Mouse (Mus musculus) forebrain, postnatal 0 days (tissue): ENCODE data around the gene Raet1d. TPM values are rescaled to one million over a fixed set of nuclear protein-coding genes. Genes with fewer than 3 reads are reported as not detected.
A peak's percentile ranks its signal among the peaks of the same experiment; 100 is the strongest.
"Not testable (repeated sequence)": the region's sequence is repeated elsewhere in the genome, so short reads cannot be mapped to it uniquely, and the experiment has no call there.

Source experiments
- ATAC-seq: fragments of 200-750 bp; cut with Nextera tagmentation; 2 replicates; pipeline ENCODE4 v1.8.0; 2017; ENCODE audit warnings: mild to moderate bottlenecking, moderate library complexity
- DNase-seq: peaks from one replicate; pipeline ENCODE4 v3.0.0-alpha.2; 2015
- H3K27ac ChIP-seq: fragments of 300-500 bp; sonication (generic); 2 replicates; pipeline ENCODE4 v1.5.1; 2014; ENCODE audit warnings: low read depth, mild to moderate bottlenecking, antibody characterized with exemption, low read length, moderate library complexity, mixed read lengths
- H3K27me3 ChIP-seq: fragments of 300-500 bp; sonication (generic); 2 replicates; pipeline ENCODE4 v1.6.1; 2014; ENCODE audit warnings: mild to moderate bottlenecking, low read length, mixed read lengths; ENCODE audit not compliant: insufficient read depth
- H3K36me3 ChIP-seq: fragments of 300-500 bp; sonication (generic); 2 replicates; pipeline ENCODE4 v1.6.1; 2014; ENCODE audit warnings: mild to moderate bottlenecking, moderate library complexity; ENCODE audit not compliant: insufficient read depth
- H3K4me1 ChIP-seq: fragments of 300-500 bp; sonication (generic); 2 replicates; pipeline ENCODE4 v1.6.1; 2014; ENCODE audit warnings: antibody characterized with exemption; ENCODE audit not compliant: insufficient read depth
- H3K4me2 ChIP-seq: fragments of 300-500 bp; sonication (generic); 2 replicates; pipeline ENCODE4 v1.6.1; 2014; ENCODE audit warnings: low read depth, mild to moderate bottlenecking, moderate library complexity
- H3K4me3 ChIP-seq: fragments of 300-500 bp; sonication (generic); 2 replicates; pipeline ENCODE4 v1.5.1; 2014; ENCODE audit warnings: low read depth, low read length, mixed read lengths
- H3K9ac ChIP-seq: fragments of 300-500 bp; sonication (generic); 2 replicates; pipeline ENCODE4 v1.6.1; 2014; ENCODE audit warnings: mild to moderate bottlenecking
- H3K9me3 ChIP-seq: fragments of 300-500 bp; sonication (generic); 2 replicates; pipeline ENCODE4 v1.6.1; 2016; ENCODE audit warnings: low read length
- CTCF ChIP-seq: sonication (generic); IDR thresholded peaks from 2 replicates; pipeline ENCODE4 v1.5.1; 2016; ENCODE audit warnings: antibody characterized with exemption, control low read depth, low read depth
- WGBS: fragments of 180-500 bp; shearing (Covaris S2); extraction: QIAGEN DNeasy Blood & Tissue Kit; methylation state at CpG from one replicate; pipeline ENCODE4 v1.1.7; 2014; 5-methylcytosine and 5-hydroxymethylcytosine counted together
- polyA plus RNA-seq: library from polyadenylated mRNA; unstranded; fragments of >200 nt; fragmentation: Nextera tagmentation; extraction: Ambion mirVana; gene quantifications from 2 replicates; pipeline ENCODE4 v1.2.1, GENCODE M21; 2015
- total RNA-seq: library from RNA; depleted of rRNA; stranded (reverse); fragments of >200 nt; gene quantifications from 2 replicates; pipeline ENCODE4 v1.2.3, GENCODE M21; 2014; rRNA removed

Gene Raet1d
- total and polyA plus RNA-seq, 2 experiments from 2014 or later: 0.19 to 0.76 TPM

DNA sequence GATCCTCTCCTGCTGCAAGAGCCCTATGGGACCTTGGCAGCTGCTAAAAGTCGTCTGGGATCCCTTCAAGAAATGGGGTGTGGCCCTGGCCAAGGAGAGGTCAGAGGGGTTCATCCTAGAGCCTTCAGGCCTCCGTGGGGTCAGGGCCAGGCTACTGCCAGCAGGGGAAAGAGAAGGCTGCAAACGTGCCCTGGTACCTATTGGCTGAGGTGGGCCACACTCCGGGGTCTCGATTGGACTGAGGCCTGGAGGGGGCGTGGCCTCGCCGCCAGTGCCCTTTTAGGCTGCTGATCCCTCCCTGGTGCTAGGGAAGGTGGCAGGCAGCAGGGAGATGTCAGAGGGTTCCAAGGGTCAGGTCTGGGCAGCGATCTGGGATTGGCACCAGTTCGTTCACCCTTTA lies 20.9 kb downstream of the Raet1d start:
- not testable (repeated sequence) for H3K9ac ChIP-seq, H3K36me3 ChIP-seq, H3K27ac ChIP-seq, H3K4me2 ChIP-seq, H3K27me3 ChIP-seq, H3K4me3 ChIP-seq, H3K9me3 ChIP-seq, H3K4me1 ChIP-seq, DNase-seq, ATAC-seq
- 6% methylated on average over 4 of the region's 10 CpGs for WGBS

DNA sequence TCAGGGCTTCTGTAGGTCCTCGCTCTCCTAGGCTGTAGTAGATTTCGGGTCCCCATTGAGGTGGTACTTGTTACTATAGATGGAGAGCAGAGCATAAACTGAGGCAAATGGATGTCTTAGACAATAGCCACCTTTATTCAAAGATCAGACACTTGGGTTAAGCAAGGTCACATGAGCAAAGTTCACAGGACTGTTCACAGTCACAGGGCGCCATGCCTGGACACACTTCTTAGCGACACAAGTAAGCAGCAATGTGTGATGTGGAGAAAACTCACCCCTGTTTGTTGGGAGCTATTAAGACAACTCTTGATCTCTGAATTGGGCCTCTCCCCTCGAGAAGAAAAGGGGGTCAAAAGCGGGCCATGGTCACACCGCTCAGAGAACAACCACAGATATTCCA lies 29.8 kb downstream of the Raet1d start:
- H3K36me3 ChIP-seq, ATAC-seq: not testable (repeated sequence)
- WGBS: 93% methylated on average over 7 of the region's 7 CpGs

DNA sequence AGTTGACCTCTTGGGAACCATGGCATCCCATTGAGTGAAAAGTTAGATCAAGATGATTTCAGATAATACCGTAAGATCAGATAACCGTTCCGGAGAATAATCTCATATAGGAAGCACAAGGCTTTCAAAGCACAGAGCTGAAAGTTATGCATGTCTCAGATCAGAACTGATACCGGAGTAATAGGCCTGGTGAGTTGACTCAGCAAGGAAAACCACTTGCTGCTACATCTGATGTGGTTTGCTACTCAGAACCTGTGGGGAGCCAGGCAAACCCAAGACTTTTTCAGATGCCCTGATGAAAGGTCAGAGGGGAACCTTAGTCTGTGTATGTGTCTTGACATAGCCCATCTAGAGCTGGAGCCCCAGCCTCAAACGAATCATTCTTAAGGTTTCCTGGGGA lies 31.3 kb downstream of the Raet1d start:
- H3K4me3 ChIP-seq, H3K4me2 ChIP-seq, H3K27me3 ChIP-seq, H3K9me3 ChIP-seq, DNase-seq, H3K9ac ChIP-seq, ATAC-seq, H3K4me1 ChIP-seq, H3K27ac ChIP-seq, H3K36me3 ChIP-seq: not testable (repeated sequence)
- 89% methylated on average over 2 of the region's 5 CpGs for WGBS

More for the DNA sequence above, 29.8 kb downstream of the Raet1d start:
- H3K9me3 ChIP-seq, DNase-seq, H3K4me2 ChIP-seq, H3K9ac ChIP-seq, H3K27me3 ChIP-seq, H3K4me3 ChIP-seq, H3K4me1 ChIP-seq, H3K27ac ChIP-seq: not testable (repeated sequence)

DNA sequence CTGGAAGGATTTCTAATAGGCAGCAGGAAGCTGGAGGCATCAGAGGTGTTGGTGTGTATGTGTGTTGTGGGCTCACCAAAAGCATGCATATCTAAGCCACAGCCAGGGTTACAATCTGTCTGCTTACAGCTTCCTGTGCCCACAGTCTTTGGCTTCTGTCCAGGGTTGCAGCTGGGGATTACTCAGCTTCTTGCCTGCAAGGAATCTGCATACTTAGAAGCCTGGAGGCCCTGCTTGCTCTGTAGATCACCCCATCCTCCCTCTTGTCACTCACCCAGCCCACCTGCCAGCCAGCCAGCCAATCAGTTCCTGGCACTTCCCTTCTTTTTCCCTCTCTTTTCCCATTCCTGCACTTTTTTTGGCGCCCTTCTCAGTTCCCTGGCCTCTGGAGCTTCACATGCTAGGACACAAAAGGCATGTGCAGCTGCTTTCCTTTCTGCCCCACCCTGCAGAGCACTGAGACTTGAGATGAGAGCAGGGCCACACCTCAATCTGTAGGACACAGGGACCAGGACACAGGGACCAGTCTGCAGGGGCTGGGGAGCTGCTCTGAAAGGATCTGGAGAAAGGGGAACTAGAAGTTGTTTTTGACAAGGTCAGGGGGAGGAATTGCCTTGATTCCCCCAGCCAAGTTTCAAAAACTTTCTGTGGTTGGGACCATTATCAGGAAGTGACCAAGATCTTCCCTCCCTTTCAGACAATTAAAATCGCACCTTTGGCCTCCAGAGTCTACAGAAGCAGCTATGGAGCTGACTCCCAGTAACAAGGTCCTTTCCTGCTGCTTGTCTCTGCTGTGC lies 32.9 kb downstream of the Raet1d start:
- not testable (repeated sequence) for DNase-seq, H3K36me3 ChIP-seq, H3K27ac ChIP-seq, H3K4me1 ChIP-seq, H3K27me3 ChIP-seq, H3K4me3 ChIP-seq, H3K9me3 ChIP-seq, H3K9ac ChIP-seq, H3K4me2 ChIP-seq
- peak; percentile 84 for ATAC-seq
- WGBS: no CpG with 5 or more reads among the region's 2 CpGs

DNA sequence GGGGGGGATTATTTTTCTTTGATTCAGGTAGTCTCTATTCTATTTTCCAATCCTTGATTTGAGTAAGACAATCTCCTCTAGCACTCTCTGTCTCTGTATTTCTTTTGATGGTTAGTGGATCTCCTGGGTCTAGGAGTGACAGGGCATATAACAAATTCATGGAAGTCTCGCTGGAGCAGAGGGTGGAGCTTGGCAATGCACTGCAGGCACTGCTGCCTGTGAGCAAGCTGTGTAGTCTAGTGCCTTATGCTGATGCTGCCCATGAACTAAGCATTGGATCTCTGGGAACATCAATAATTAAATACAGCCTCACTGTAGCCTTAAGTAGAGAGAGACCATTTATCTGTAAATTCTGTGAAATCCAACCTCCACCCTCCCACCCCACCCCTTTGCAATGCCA lies 36.3 kb downstream of the Raet1d start:
- DNase-seq, H3K27me3 ChIP-seq, H3K36me3 ChIP-seq, H3K4me3 ChIP-seq, H3K4me2 ChIP-seq, H3K9ac ChIP-seq, H3K27ac ChIP-seq, H3K4me1 ChIP-seq, H3K9me3 ChIP-seq: not testable (repeated sequence)
- ATAC-seq: peak; percentile 58
- 25% methylated on average over 1 of the region's 1 CpGs for WGBS

DNA sequence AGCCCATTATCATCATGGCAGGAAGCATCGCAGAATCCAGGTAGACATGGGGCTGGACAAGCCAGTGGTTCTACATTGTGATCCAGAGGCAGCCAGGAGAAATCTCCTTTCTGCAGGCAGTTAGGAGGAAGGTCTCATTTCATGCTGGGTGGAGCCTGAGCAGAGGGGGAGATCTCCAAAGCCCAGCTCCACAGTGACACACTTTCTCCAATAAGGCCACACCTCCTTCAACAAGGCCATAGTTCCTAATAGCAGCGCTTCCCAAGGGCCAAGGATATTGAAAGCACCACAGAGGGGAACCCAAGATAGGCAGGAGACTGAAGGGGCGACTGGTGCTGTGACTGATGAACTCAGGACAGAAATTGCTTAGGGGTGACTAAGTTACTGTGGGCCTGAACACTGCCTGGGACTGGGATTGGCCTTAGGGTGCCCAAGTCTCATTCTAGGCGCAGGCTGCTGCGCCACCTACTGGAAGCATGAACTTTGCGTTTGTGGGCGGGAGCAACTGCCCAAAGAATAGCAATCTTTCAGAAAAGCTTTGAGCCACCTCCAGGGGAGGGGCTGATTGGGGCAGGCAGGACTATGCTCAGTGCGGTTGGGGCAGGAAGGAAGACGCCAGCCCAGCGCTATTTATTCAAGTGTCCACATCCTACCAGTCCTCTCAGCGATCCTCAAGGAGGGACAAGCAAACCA lies 42.0 kb downstream of the Raet1d start:
- H3K4me1 ChIP-seq, H3K9me3 ChIP-seq, H3K27me3 ChIP-seq, H3K27ac ChIP-seq, H3K36me3 ChIP-seq, H3K9ac ChIP-seq, H3K4me3 ChIP-seq, H3K4me2 ChIP-seq: not testable (repeated sequence)
- ATAC-seq (peak; percentile 54), DNase-seq (peak; percentile 39)
- WGBS: 5% methylated on average over 9 of the region's 11 CpGs
- peak; percentile 63 for TF ChIP-seq CTCF

DNA sequence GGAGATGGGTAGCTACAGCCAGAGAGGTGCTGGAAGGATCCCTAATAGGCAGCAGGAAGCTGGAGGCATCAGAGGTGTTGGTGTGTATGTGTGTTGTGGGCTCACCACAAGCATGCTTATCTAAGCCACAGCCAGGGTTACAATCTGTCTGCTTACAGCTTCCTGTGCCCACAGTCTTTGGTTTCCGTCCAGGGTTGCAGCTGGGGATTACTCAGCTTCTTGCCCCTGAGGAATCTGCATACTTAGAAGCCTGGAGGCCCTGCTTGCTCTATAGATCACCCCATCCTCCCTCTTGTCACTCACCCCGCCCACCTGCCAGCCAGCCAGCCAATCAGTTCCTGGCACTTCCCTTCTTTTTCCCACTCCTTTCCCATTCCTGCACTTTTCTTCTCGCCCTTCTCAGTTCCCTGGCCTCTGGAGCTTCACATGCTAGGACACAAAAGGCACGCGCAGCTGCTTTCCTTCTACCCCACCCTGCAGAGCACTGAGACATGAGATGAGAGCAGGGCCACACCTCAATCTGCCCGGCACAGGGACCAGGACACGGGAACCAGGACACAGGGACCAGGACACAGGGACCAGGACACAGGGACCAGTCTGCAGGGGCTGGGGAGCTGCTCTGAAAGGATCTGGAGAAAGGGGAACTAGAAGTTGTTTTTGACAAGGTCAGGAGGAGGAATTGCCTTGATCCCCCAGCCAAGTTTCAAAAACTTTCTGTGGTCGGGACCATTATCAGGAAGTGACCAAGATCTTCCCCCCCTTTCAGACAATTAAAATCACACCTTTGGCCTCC lies 53.5 kb downstream of the Raet1d start:
- DNase-seq: peak; percentile 0
- H3K36me3 ChIP-seq, ATAC-seq, H3K9ac ChIP-seq, H3K4me3 ChIP-seq, H3K27me3 ChIP-seq, H3K4me2 ChIP-seq, H3K27ac ChIP-seq, H3K9me3 ChIP-seq, H3K4me1 ChIP-seq: not testable (repeated sequence)
- WGBS: 15% methylated on average over 1 of the region's 8 CpGs

Other genes with a start within 250 kb of the Raet1d start
- gene E030030I06Rik, start 211.3 kb upstream of the Raet1d start, total RNA-seq: not detected in 2 replicates
- gene E030030I06Rik, start 211.3 kb upstream of the Raet1d start, polyA plus RNA-seq: 1.5 and 1.7 TPM in 2 replicates
- 0.85 TPM in 1 of 2 replicates, not detected in the other for gene Raet1e, start 202.0 kb upstream of the Raet1d start, total RNA-seq
- 0.16 and 0.52 TPM in 2 replicates for gene Raet1e, start 202.0 kb upstream of the Raet1d start, polyA plus RNA-seq
- 0.92 and 1.0 TPM in 2 replicates for gene H60b, start 202.0 kb upstream of the Raet1d start, total RNA-seq
- gene H60b, start 202.0 kb upstream of the Raet1d start, polyA plus RNA-seq: 0.15 TPM in 1 of 2 replicates, not detected in the other